In the genomic region with DNA sequence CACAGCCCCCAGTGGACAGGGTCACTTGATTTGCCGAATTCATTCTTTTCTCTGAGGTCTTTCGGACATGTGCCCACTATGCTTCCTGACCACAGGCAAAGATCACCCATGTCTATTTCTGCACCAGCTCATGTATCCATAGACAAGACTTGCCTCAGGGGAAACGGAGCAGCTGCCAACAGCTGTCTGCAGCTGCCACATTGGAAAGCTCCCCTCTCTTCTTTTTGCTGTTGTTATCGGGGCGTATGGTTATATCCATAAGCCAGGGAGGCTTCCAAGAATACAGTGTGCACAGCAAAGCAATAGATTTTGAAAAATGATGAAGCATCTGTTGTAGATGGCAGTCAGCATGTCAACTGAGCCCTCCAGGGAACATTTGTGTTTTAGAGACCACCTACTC, we compare ENCODE assay signal across 25 mouse cellular contexts.
DNase-seq lines count a peak whose midpoint lies in the region; ATAC-seq lines count a peak whose summit lies in the region.
"Had no signal": no experiment of that assay in that cellular context is flagged by ENCODE, and none has a peak within 500 bp of the region (broad histone marks: within the 10 kb centered on the region; RNA-seq: fewer than 3 reads in every experiment).

No protein-coding gene starts in this region.

- no peak overlapping the region for H3K4me2 ChIP-seq in kidney, embryonic 15.5 days
- H3K4me2 ChIP-seq: embryonic facial prominence, embryonic 13.5 days; forebrain, embryonic 12.5 days; limb, embryonic 13.5 days; liver, embryonic 12.5 days; lung, embryonic 15.5 days had no signal

- peaks cover 6% of the 10 kb centered on the region; the same call in 1 of the 2 replicates for H3K27me3 ChIP-seq in kidney, embryonic 15.5 days
- H3K27me3 ChIP-seq: embryonic facial prominence, embryonic 13.5 days; forebrain, embryonic 12.5 days; limb, embryonic 13.5 days; liver, embryonic 12.5 days; lung, embryonic 15.5 days had no signal

- no peak for ATAC-seq in kidney, embryonic 15.5 days (replicated peaks; ENCODE audit: low FRiP score)
- ATAC-seq: activated CD4-positive, CD25-positive, alpha-beta regulatory T cell, adult 4 months; hindbrain, postnatal 0 days; intestine, embryonic 16.5 days; liver, embryonic 12.5 days had no signal

- no peak overlapping the region for H3K27ac ChIP-seq in kidney, embryonic 15.5 days
- H3K27ac ChIP-seq: embryonic facial prominence, embryonic 13.5 days; forebrain, embryonic 12.5 days; hindbrain, postnatal 0 days; kidney, postnatal 0 days; limb, embryonic 13.5 days; liver, embryonic 12.5 days; lung, embryonic 15.5 days had no signal

- intact Hi-C loops in heart, postnatal 25 days (cut with DNase I): no loop called here

- H3K4me1 ChIP-seq in kidney, embryonic 15.5 days: peaks cover 6% of the 10 kb centered on the region; the same call in 1 of the 2 replicates
- H3K4me1 ChIP-seq: embryonic facial prominence, embryonic 13.5 days; forebrain, embryonic 12.5 days; liver, embryonic 12.5 days; lung, embryonic 15.5 days had no signal

- 82% methylated on average over 5 of the region's 5 CpGs for WGBS in kidney, embryonic 15.5 days

- no peak overlapping the region for H3K9ac ChIP-seq in kidney, embryonic 15.5 days
- H3K9ac ChIP-seq: embryonic facial prominence, embryonic 13.5 days; forebrain, embryonic 12.5 days; limb, embryonic 13.5 days; liver, embryonic 12.5 days; lung, embryonic 15.5 days had no signal

- no peaks in the 10 kb centered on the region for H3K9me3 ChIP-seq in kidney, embryonic 15.5 days (replicated peaks)
- H3K9me3 ChIP-seq: embryonic facial prominence, embryonic 13.5 days; forebrain, embryonic 12.5 days; limb, embryonic 13.5 days; liver, embryonic 12.5 days; lung, embryonic 15.5 days had no signal

- H3K36me3 ChIP-seq in kidney, embryonic 15.5 days: no peaks in the 10 kb centered on the region
- H3K36me3 ChIP-seq: embryonic facial prominence, embryonic 13.5 days; forebrain, embryonic 12.5 days; limb, embryonic 13.5 days; liver, embryonic 12.5 days; lung, embryonic 15.5 days had no signal

- H3K4me3 ChIP-seq in kidney, embryonic 15.5 days (replicated peaks): no peak overlapping the region
- H3K4me3 ChIP-seq: embryonic facial prominence, embryonic 13.5 days; erythroblast, embryonic 14.5 days; forebrain, embryonic 12.5 days; limb, embryonic 13.5 days; liver, embryonic 12.5 days; lung, embryonic 15.5 days had no signal

- DNase-seq in heart, adult 11 months: peak; percentile 94
- DNase-seq in heart, postnatal 25 days (ENCODE audit: low spot score): no peak
- DNase-seq in kidney, postnatal 4 days: peak; percentile 13 to 18
- peak; percentile 8 for DNase-seq in lung, postnatal 10 days
- DNase-seq in right cerebral cortex, adult 2 months (ENCODE audit: low spot score in 2 of 2): no peak
- DNase-seq in cerebellum, postnatal 10 days: no peak
- DNase-seq: adrenal gland, postnatal 10 days; cerebellum, adult 2 months; cerebellum, postnatal 36 days; embryo, embryonic 11 days; gastrocnemius, postnatal 25 days; midbrain, embryonic 14.5 days; right cerebral cortex, postnatal 14 days; thymus, postnatal 14 days had no signal

Comparison
In these comparisons a context has a peak if more than half of its experiments do, and no peak if none do; other contexts are left out.
1. DNase-seq: peak in heart, adult 11 months (single experiment), kidney, postnatal 4 days (2 of 2) and lung, postnatal 10 days (single experiment); none in heart, postnatal 25 days (single experiment), right cerebral cortex, adult 2 months (0 of 2) and cerebellum, postnatal 10 days (0 of 2).